Comparison of ENCODE assay signal across 8 mouse cellular contexts in the genomic region with DNA sequence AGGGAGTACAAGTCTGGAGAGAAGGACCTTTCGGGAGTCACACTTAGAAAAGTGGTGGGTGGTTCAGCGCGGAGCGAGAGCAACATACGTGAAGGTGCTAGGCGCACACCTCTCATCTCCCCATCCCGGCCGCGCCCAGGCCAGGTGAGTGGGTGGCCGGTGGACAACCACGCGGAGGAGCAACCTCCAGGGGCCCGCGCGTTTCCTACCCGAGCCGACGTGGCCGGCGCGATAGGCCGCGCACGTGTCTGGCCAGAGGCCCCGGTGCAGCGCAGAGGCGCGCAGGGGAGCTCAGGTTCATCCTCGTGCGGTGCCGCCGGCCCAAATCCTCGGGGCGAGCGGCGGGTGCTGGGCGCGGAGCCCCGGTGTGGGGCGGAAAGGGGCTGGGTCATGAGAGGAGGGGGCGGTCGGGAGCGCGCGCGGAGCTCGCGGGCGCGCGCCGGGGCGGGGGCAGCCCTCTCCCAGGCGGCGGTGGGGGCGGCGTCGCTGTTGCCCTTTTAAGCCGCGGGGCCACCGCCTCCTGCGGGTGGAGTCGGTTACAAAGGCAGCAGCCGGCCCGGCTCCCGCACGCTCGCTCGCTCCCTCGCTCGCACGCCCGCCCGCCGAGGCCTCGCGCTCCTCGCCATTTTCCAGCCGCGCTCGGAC. TPM values are rescaled to one million over a fixed set of nuclear protein-coding genes. Genes with fewer than 3 reads are reported as not detected.
A peak's percentile ranks its signal among the peaks of the same experiment; 100 is the strongest.
DNase-seq lines count a peak whose midpoint lies in the region; ATAC-seq and TF ChIP-seq lines count a peak whose summit lies in the region.

TSS of gene Ube2q2 (plus strand) at position 1 of the 645 bp plus-strand sequence.

- in situ Hi-C loops in Patski (cut with MboI; ENCODE audit: low pct_unique_long_range_greater_than_20kb), result no loop called here

- peak within 1 kb of the TSS; percentile 91 for H3K27ac ChIP-seq in cerebellum, adult 2 months (ENCODE audit: insufficient read depth, low read length)

- H3K4me3 ChIP-seq in cerebellum, adult 2 months (replicated peaks; ENCODE audit: insufficient read depth, low read depth, low read length), result peak within 1 kb of the TSS; percentile 85
- peak within 1 kb of the TSS; percentile 97 for H3K4me3 ChIP-seq in megakaryocyte, embryonic 14.5 days (replicated peaks)

- no peaks in the 10 kb centered on the region for H3K9me3 ChIP-seq in megakaryocyte, embryonic 14.5 days

- under 1% methylated on average over 76 of the region's 81 CpGs for whole genome bisulfite sequencing in cerebellum, adult 2 months

- peaks cover 15% of the 10 kb centered on the region for H3K36me3 ChIP-seq in megakaryocyte, embryonic 14.5 days (replicated peaks; ENCODE audit: low read length)

- ATAC-seq in Patski, result peak; percentile 66

- peak; percentile 33; the same call in 1 of the 2 replicates for TF ChIP-seq POLR2A in cerebellum, adult 2 months (IDR thresholded peaks at IDR 0.05; ENCODE audit: borderline replicate concordance, insufficient read depth, low read length)

- TF ChIP-seq CTCF in Patski (IDR thresholded peaks at IDR 0.05), result no peak
- no peak for TF ChIP-seq CTCF in cerebellum, adult 2 months (IDR thresholded peaks at IDR 0.05; ENCODE audit: borderline replicate concordance, insufficient read depth, low read depth, low read length)

- no peaks in the 10 kb centered on the region for H3K27me3 ChIP-seq in Patski
- H3K27me3 ChIP-seq in cerebellum, adult 2 months (ENCODE audit: control insufficient read depth, insufficient read depth, low read length), result no peaks in the 10 kb centered on the region; the same call in 1 of the 2 replicates
- no peaks in the 10 kb centered on the region for H3K27me3 ChIP-seq in megakaryocyte, embryonic 14.5 days (replicated peaks)

- no peak for DNase-seq in Patski (ENCODE audit: low read depth, low spot score)
- peak; percentile 81 to 82 for DNase-seq in cerebellum, adult 2 months
- DNase-seq in forelimb bud, embryonic 11.5 days (ENCODE audit: low read depth, low spot score), result peak; percentile 70
- DNase-seq in heart, postnatal 4 days, result peak; percentile 76
- peak; percentile 52 to 56 for DNase-seq in left cerebral cortex, adult 8-10 months (ENCODE audit: low spot score in 2 of 2)
- DNase-seq in right cerebral cortex, postnatal 25 days, result peak; percentile 67
- peak; percentile 72 to 77 for DNase-seq in urinary bladder, postnatal 4 days (ENCODE audit: low spot score in 2 of 2)

- POLR2A ChIA-PET in Patski (lab: Charles Lee), result no interaction called here

- CTCF ChIA-PET in Patski (lab: Charles Lee), result no interaction called here

- peaks cover 5% of the 10 kb centered on the region; the same call in 1 of the 2 replicates for H3K4me1 ChIP-seq in cerebellum, adult 2 months (ENCODE audit: control insufficient read depth, insufficient read depth, low read length)
- H3K4me1 ChIP-seq in megakaryocyte, embryonic 14.5 days, result peaks cover 61% of the 10 kb centered on the region

RNA-seq across cellular contexts. Expression of gene Ube2q2, which starts in this region (rescaled TPM):
- polyA plus RNA-seq in Patski (2021), result 33.9 TPM
- 54.5 and 54.9 TPM in 2 replicates for polyA plus RNA-seq in cerebellum, adult 2 months (2012; rRNA removed)
- 10 to 100 TPM; 29.2 to 31.4 TPM for total RNA-seq in heart, postnatal 4 days (2021)
- total RNA-seq in left cerebral cortex, adult 8-10 months (2022), result 10 to 100 TPM; 65.1 to 76.6 (median 73.1) TPM
- 11.4 and 31.0 TPM in 2 replicates for polyA plus RNA-seq in megakaryocyte, embryonic 14.5 days (2012; ENCODE audit: insufficient read depth, low replicate concordance)
